Mouse (Mus musculus) liver, postnatal 0 days (tissue): ENCODE data around the gene Il4.
"Not testable (repeated sequence)": the region's sequence is repeated elsewhere in the genome, so short reads cannot be mapped to it uniquely, and the experiment has no call there.

Experiments
- CTCF ChIP-seq: sonication (generic); IDR thresholded peaks from 2 replicates; pipeline ENCODE4 v1.5.1; 2016; ENCODE audit warnings: antibody characterized with exemption, low read depth
- EP300 ChIP-seq: IDR thresholded peaks from 2 replicates; pipeline ENCODE4 v1.6.1; 2016; ENCODE audit warnings: antibody characterized with exemption, low read depth, mild to moderate bottlenecking

DNA sequence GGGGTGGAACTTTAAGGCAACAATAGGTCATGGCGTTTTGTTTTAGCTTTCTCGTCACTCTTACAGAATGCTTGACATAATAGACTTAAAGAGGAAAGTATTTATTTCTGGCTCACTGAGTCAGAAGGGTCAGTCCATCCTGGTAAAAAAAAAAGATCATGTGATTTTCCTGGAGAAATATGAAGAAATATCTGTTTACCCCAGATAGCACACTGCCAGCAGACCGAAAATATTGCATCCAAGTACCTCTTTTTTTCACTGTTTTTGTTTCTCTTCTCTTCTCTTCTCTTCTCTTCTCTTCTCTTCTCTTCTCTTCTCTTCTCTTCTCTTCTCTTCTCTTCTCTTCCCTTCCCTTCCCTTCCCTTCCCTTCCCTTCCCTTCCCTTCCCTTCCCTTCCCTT lies 58.5 kb downstream of the Il4 start:
- not testable (repeated sequence) for TF ChIP-seq CTCF, EP300
